Mouse (Mus musculus) kidney, adult 2 months (tissue): Measurements from ENCODE around the gene Ddx47. TPM values are rescaled to one million over a fixed set of nuclear protein-coding genes. Genes with fewer than 3 reads are reported as not detected.
A peak's percentile ranks its signal among the peaks of the same experiment; 100 is the strongest.

Experiments
- DNase-seq: peaks from one replicate; pipeline ENCODE4 v3.0.0; 2021
- H3K27ac ChIP-seq: fragments of 200-500 bp; 2 replicates; pipeline ENCODE4 v1.5.1; 2012; ENCODE audit warnings: low read depth, low read length, control low read depth, inconsistent platforms; ENCODE audit not compliant: insufficient read depth
- H3K27me3 ChIP-seq: fragments of 200-500 bp; replicated peaks from 2 replicates; pipeline ENCODE4 v1.6.1; 2012; ENCODE audit warnings: mild to moderate bottlenecking, moderate library complexity, low read length, inconsistent platforms; ENCODE audit not compliant: control insufficient read depth, insufficient read depth
- H3K36me3 ChIP-seq: fragments of 200-500 bp; 2 replicates; pipeline ENCODE4 v1.6.1; 2012; ENCODE audit warnings: mild to moderate bottlenecking, moderate library complexity, low read length, inconsistent platforms; ENCODE audit not compliant: control insufficient read depth, insufficient read depth
- H3K4me1 ChIP-seq: fragments of 200-500 bp; 2 replicates; pipeline ENCODE4 v1.6.1; 2011; ENCODE audit warnings: low read length; ENCODE audit not compliant: control insufficient read depth, insufficient read depth
- H3K4me3 ChIP-seq: fragments of 200-500 bp; 2 replicates; pipeline ENCODE4 v1.5.1; 2011; ENCODE audit warnings: mild to moderate bottlenecking, low read depth, low read length, control low read depth; ENCODE audit not compliant: insufficient read depth
- CTCF ChIP-seq: fragments of 200-500 bp; conservative IDR thresholded peaks from 2 replicates; pipeline ENCODE4 v1.5.1; 2011; ENCODE audit warnings: low read depth, mild to moderate bottlenecking, control low read depth, low read length, moderate library complexity, mixed read lengths; ENCODE audit not compliant: insufficient read depth, insufficient read length
- POLR2A ChIP-seq: fragments of 200-500 bp; IDR thresholded peaks from one replicate; pipeline ENCODE4 v1.6.1; 2011; ENCODE audit warnings: low read depth, low read length, control low read depth
- WGBS: fragments of 180-500 bp; shearing (Covaris S2); methylation state at CpG from one replicate; pipeline ENCODE4 v1.1.7; 2018; 5-methylcytosine and 5-hydroxymethylcytosine counted together
- polyA plus RNA-seq: library from polyadenylated mRNA; depleted of rRNA; stranded (reverse); fragments of >200 nt; gene quantifications from 2 replicates; pipeline ENCODE4 v1.2.3, GENCODE M21; 2012; rRNA removed

Ddx47 gene
- 38.6 and 44.0 TPM in 2 replicates for polyA plus RNA-seq

GRCm38 (mm10) chr6:135011048-135011733 is at the start of gene Ddx47:
Gene Ddx47 (plus strand): TSS chr6:135011612.
- DNase-seq, result peak; percentile 97
- Histone ChIP-seq H3K36me3 (peaks cover 7% of the 10 kb centered on the region), H3K4me1 (peaks cover 5% of the 10 kb centered on the region; the same call in 1 of the 2 replicates), H3K27ac (peak within 1 kb of the TSS; percentile 40; the same call in 1 of the 2 replicates), H3K4me3 (peak within 1 kb of the TSS; percentile 88), H3K27me3 (no peaks in the 10 kb centered on the region)
- TF ChIP-seq POLR2A, result no peak
- TF ChIP-seq CTCF, result peak; percentile 99
- 5% methylated on average over 19 of the region's 19 CpGs for WGBS

- Histone ChIP-seq H3K27ac (no peak overlapping the region), H3K36me3 (no peaks in the 10 kb centered on the region), H3K27me3 (no peaks in the 10 kb centered on the region), H3K4me3 (no peak overlapping the region), H3K4me1 (no peaks in the 10 kb centered on the region)
- DNase-seq, result no peak
- 82% methylated on average over 9 of the region's 9 CpGs for WGBS
- no peak for TF ChIP-seq CTCF
- no peak for TF ChIP-seq POLR2A
Measured at GRCm38 (mm10) chr6:134961858-134962517, 49.4 kb upstream of the Ddx47 start.

GRCm38 (mm10) chr6:134962518-134962893 is 48.9 kb upstream of the Ddx47 start:
- H3K27ac ChIP-seq, result no peak overlapping the region
- H3K4me3 ChIP-seq, result no peak overlapping the region
- no peak for TF ChIP-seq CTCF
- TF ChIP-seq POLR2A, result no peak
- DNase-seq, result no peak
- H3K36me3 ChIP-seq, result no peaks in the 10 kb centered on the region
- no peaks in the 10 kb centered on the region for H3K27me3 ChIP-seq
- 77% methylated on average over 5 of the region's 5 CpGs for WGBS
- H3K4me1 ChIP-seq, result no peaks in the 10 kb centered on the region

GRCm38 (mm10) chr6:134963910-134964309 is 47.5 kb upstream of the Ddx47 start:
- TF ChIP-seq POLR2A (no peak), CTCF (no peak)
- Histone ChIP-seq H3K4me1 (no peaks in the 10 kb centered on the region), H3K36me3 (no peaks in the 10 kb centered on the region), H3K27ac (no peak overlapping the region), H3K4me3 (no peak overlapping the region), H3K27me3 (no peaks in the 10 kb centered on the region)
- no peak for DNase-seq
- 63% methylated on average over 2 of the region's 2 CpGs for WGBS

- Histone ChIP-seq H3K4me1 (no peaks in the 10 kb centered on the region), H3K27me3 (no peaks in the 10 kb centered on the region), H3K36me3 (no peaks in the 10 kb centered on the region), H3K27ac (no peak overlapping the region), H3K4me3 (no peak overlapping the region)
- WGBS, result 82% methylated on average over 5 of the region's 5 CpGs
- TF ChIP-seq POLR2A, result no peak
- no peak for TF ChIP-seq CTCF
- DNase-seq, result no peak
Measured at GRCm38 (mm10) chr6:134966681-134967080, 44.7 kb upstream of the Ddx47 start.

- TF ChIP-seq POLR2A (no peak), CTCF (no peak)
- DNase-seq, result no peak
- H3K27ac ChIP-seq, result no peak overlapping the region
- WGBS, result 28% methylated on average over 1 of the region's 1 CpGs
- no peaks in the 10 kb centered on the region for H3K27me3 ChIP-seq
- H3K36me3 ChIP-seq, result no peaks in the 10 kb centered on the region
- H3K4me1 ChIP-seq, result no peaks in the 10 kb centered on the region
- H3K4me3 ChIP-seq, result no peak overlapping the region
Measured at GRCm38 (mm10) chr6:134968326-134968725, 43.1 kb upstream of the Ddx47 start.

- peaks cover 6% of the 10 kb centered on the region; the same call in 1 of the 2 replicates for H3K4me1 ChIP-seq
- H3K36me3 ChIP-seq, result no peaks in the 10 kb centered on the region
- no peak overlapping the region for H3K27ac ChIP-seq
- no peak for DNase-seq
- H3K27me3 ChIP-seq, result no peaks in the 10 kb centered on the region
- no peak for TF ChIP-seq POLR2A
- TF ChIP-seq CTCF, result no peak
- no peak overlapping the region for H3K4me3 ChIP-seq
- 100% methylated on average over 2 of the region's 2 CpGs for WGBS
Measured at GRCm38 (mm10) chr6:134969498-134969897, 41.9 kb upstream of the Ddx47 start.
